ENCODE assay signal across 24 mouse cellular contexts in genomic region chr5:8131918-8132317, GRCm38 (mm10).
A peak's percentile ranks its signal among the peaks of the same experiment; 100 is the strongest.
DNase-seq lines count a peak whose midpoint lies in the region; ATAC-seq and TF ChIP-seq lines count a peak whose summit lies in the region.
"Had no signal": no experiment of that assay in that cellular context is flagged by ENCODE, and none has a peak within 500 bp of the region (broad histone marks: within the 10 kb centered on the region; RNA-seq: fewer than 3 reads in every experiment).

No protein-coding gene starts in this region.

- TF ChIP-seq EP300 in liver, postnatal 0 days (IDR thresholded peaks at IDR 0.05; ENCODE audit: low read depth) = no peak

- peak overlapping the region; percentile 50; the same call in 1 of the 2 replicates for H3K27ac ChIP-seq in small intestine, adult 2 months (ENCODE audit: insufficient read depth, low read depth, low read length)
- H3K27ac ChIP-seq in liver, postnatal 0 days (ENCODE audit: low read depth) = no peak overlapping the region
- H3K27ac ChIP-seq: embryonic facial prominence, embryonic 12.5 days; embryonic facial prominence, embryonic 15.5 days; hindbrain, embryonic 10.5 days; hindbrain, embryonic 13.5 days; intestine, embryonic 15.5 days had no signal

- ATAC-seq in liver, postnatal 0 days = no peak
- ATAC-seq: activated CD4-positive, CD25-positive, alpha-beta regulatory T cell, adult 4 months; CD4-positive, CD25-positive, alpha-beta regulatory T cell, adult 4 months; forebrain, embryonic 14.5 days; hindbrain, embryonic 16.5 days had no signal

- no peak for TF ChIP-seq CTCF in small intestine, adult 2 months (IDR thresholded peaks at IDR 0.05; ENCODE audit: extremely low read depth, insufficient read length, insufficient replicate concordance, low read depth, low read length)
- no peak for TF ChIP-seq CTCF in liver, postnatal 0 days (IDR thresholded peaks at IDR 0.05; ENCODE audit: low read depth)

- no peak overlapping the region for H3K4me3 ChIP-seq in small intestine, adult 2 months (ENCODE audit: low read depth, low read length)
- no peak overlapping the region for H3K4me3 ChIP-seq in liver, postnatal 0 days (ENCODE audit: low read depth, low read length)
- H3K4me3 ChIP-seq: embryonic facial prominence, embryonic 12.5 days; embryonic facial prominence, embryonic 15.5 days; hindbrain, embryonic 10.5 days; hindbrain, embryonic 13.5 days; intestine, embryonic 15.5 days had no signal

- H3K9me3 ChIP-seq in liver, postnatal 0 days (ENCODE audit: low read length) = no peaks in the 10 kb centered on the region
- H3K9me3 ChIP-seq: embryonic facial prominence, embryonic 12.5 days; embryonic facial prominence, embryonic 15.5 days; hindbrain, embryonic 10.5 days; hindbrain, embryonic 13.5 days; intestine, embryonic 15.5 days had no signal

- WGBS in small intestine, adult 2 months = 49% methylated on average over 8 of the region's 8 CpGs
- WGBS in liver, postnatal 0 days (ENCODE audit: insufficient replicate concordance) = 72% methylated on average over 8 of the region's 8 CpGs

- no peak for TF ChIP-seq POLR2A in small intestine, adult 2 months (IDR thresholded peaks at IDR 0.05; ENCODE audit: low read depth, low read length)

- intact Hi-C loops in heart, postnatal 25 days (cut with DNase I) = no loop called here

- no peaks in the 10 kb centered on the region for H3K36me3 ChIP-seq in small intestine, adult 2 months (ENCODE audit: control insufficient read depth, insufficient read depth, low read length)
- no peaks in the 10 kb centered on the region for H3K36me3 ChIP-seq in liver, postnatal 0 days (replicated peaks; ENCODE audit: insufficient read depth, low read length)
- H3K36me3 ChIP-seq: embryonic facial prominence, embryonic 12.5 days; hindbrain, embryonic 10.5 days; intestine, embryonic 15.5 days had no signal

- DNase-seq in heart, adult 11 months = peak; percentile 48
- DNase-seq in heart, postnatal 25 days (ENCODE audit: low spot score) = no peak
- peak; percentile 19 to 35 for DNase-seq in cerebellum, adult 18-20 months
- DNase-seq in cerebellum, adult 9-10 months = peak; percentile 61
- DNase-seq in liver, postnatal 0 days = no peak
- no peak for DNase-seq in frontal cortex, postnatal 14 days (ENCODE audit: low spot score in 2 of 2)
- no peak for DNase-seq in right cerebral cortex, postnatal 36 days (ENCODE audit: low spot score in 2 of 2)
- DNase-seq: adrenal gland, adult 8-10 months; adrenal gland, postnatal 25 days; gastrocnemius, postnatal 10 days; gastrocnemius, postnatal 36 days; heart, postnatal 36 days; kidney, adult 11 months had no signal

- H3K4me1 ChIP-seq in small intestine, adult 2 months (ENCODE audit: control insufficient read depth, insufficient read depth, insufficient read length, low read length) = peaks cover 11% of the 10 kb centered on the region; the same call in 1 of the 2 replicates
- H3K4me1 ChIP-seq in liver, postnatal 0 days (ENCODE audit: insufficient read depth) = no peaks in the 10 kb centered on the region
- H3K4me1 ChIP-seq: embryonic facial prominence, embryonic 12.5 days; embryonic facial prominence, embryonic 15.5 days; hindbrain, embryonic 10.5 days; hindbrain, embryonic 13.5 days; intestine, embryonic 15.5 days had no signal

- no peaks in the 10 kb centered on the region for H3K27me3 ChIP-seq in small intestine, adult 2 months (ENCODE audit: control insufficient read depth, insufficient read depth, low read length)
- no peaks in the 10 kb centered on the region for H3K27me3 ChIP-seq in liver, postnatal 0 days (ENCODE audit: insufficient read depth, low read length)
- H3K27me3 ChIP-seq: embryonic facial prominence, embryonic 12.5 days; embryonic facial prominence, embryonic 15.5 days; hindbrain, embryonic 13.5 days; intestine, embryonic 15.5 days had no signal

- no peak overlapping the region for H3K4me2 ChIP-seq in liver, postnatal 0 days (ENCODE audit: low read depth, low read length)
- H3K4me2 ChIP-seq: embryonic facial prominence, embryonic 12.5 days; embryonic facial prominence, embryonic 15.5 days; heart, embryonic 11.5 days; hindbrain, embryonic 13.5 days; intestine, embryonic 15.5 days had no signal

- no peak overlapping the region for H3K9ac ChIP-seq in liver, postnatal 0 days (replicated peaks)
- H3K9ac ChIP-seq: embryonic facial prominence, embryonic 12.5 days; embryonic facial prominence, embryonic 15.5 days; hindbrain, embryonic 13.5 days; intestine, embryonic 15.5 days had no signal

Comparison
In these comparisons a context has a peak if more than half of its experiments do, and no peak if none do; other contexts are left out.
1. DNase-seq: peak in heart, adult 11 months (single experiment), cerebellum, adult 18-20 months (2 of 2) and cerebellum, adult 9-10 months (single experiment); none in heart, postnatal 25 days (single experiment), liver, postnatal 0 days (single experiment), frontal cortex, postnatal 14 days (0 of 2) and right cerebral cortex, postnatal 36 days (0 of 2).